Mouse (Mus musculus): ENCODE results near the gene Sucnr1. TPM values are rescaled to one million over a fixed set of nuclear protein-coding genes. Genes with fewer than 3 reads are reported as not detected.

The Sucnr1 gene
- polyA plus RNA-seq (2015; fragmentation: Nextera tagmentation; extraction: Ambion mirVana) = 0.07 TPM in 1 of 2 replicates, not detected in the other

GRCm38 (mm10) chr3:60081648-60082047 lies at the start of gene Sucnr1:
Sucnr1 (plus strand) TSS chr3:60081869.

Other genes starting within 250 kb of the Sucnr1 start
- gene Gm8298, start 220.8 kb upstream of the Sucnr1 start, polyA plus RNA-seq (2015; fragmentation: Nextera tagmentation; extraction: Ambion mirVana) = not detected in 2 replicates
- not detected in 2 replicates for gene C130079G13Rik, start 156.7 kb upstream of the Sucnr1 start, polyA plus RNA-seq (2015; fragmentation: Nextera tagmentation; extraction: Ambion mirVana)
- not detected in 2 replicates for gene Aadacl2, start 75.1 kb upstream of the Sucnr1 start, polyA plus RNA-seq (2015; fragmentation: Nextera tagmentation; extraction: Ambion mirVana)
- gene Aadac, start 56.2 kb upstream of the Sucnr1 start, polyA plus RNA-seq (2015; fragmentation: Nextera tagmentation; extraction: Ambion mirVana) = 0.43 TPM in 1 of 2 replicates, not detected in the other

All from urinary bladder, postnatal 0 days (tissue).